Mouse (Mus musculus) lung, postnatal 0 days (tissue): ENCODE results near the gene Cpne5. TPM values are rescaled to one million over a fixed set of nuclear protein-coding genes. Genes with fewer than 3 reads are reported as not detected.

ENCODE experiments used
- ATAC-seq: fragments of 200-750 bp; cut with Nextera tagmentation; 2 replicates; pipeline ENCODE4 v1.8.0; 2017; ENCODE audit warnings: moderate library complexity
- DNase-seq: peaks from one replicate; pipeline ENCODE4 v3.0.0-alpha.2; 2016; ENCODE audit warnings: low spot score
- H3K27ac ChIP-seq: fragments of 300-500 bp; sonication (generic); 2 replicates; pipeline ENCODE4 v1.5.1; 2014; ENCODE audit warnings: antibody characterized with exemption, mild to moderate bottlenecking, low read length, mixed read lengths
- H3K27me3 ChIP-seq: fragments of 300-500 bp; sonication (generic); replicated peaks from 2 replicates; pipeline ENCODE4 v1.6.1; 2014; ENCODE audit warnings: low read length, mixed read lengths; ENCODE audit not compliant: insufficient read depth
- H3K36me3 ChIP-seq: fragments of 300-500 bp; sonication (generic); 2 replicates; pipeline ENCODE4 v1.6.1; 2014; ENCODE audit warnings: low read length, mixed read lengths; ENCODE audit not compliant: insufficient read depth
- H3K4me1 ChIP-seq: fragments of 300-500 bp; sonication (generic); 2 replicates; pipeline ENCODE4 v1.6.1; 2014; ENCODE audit warnings: antibody characterized with exemption, low read depth, low read length, mixed read lengths; ENCODE audit not compliant: insufficient read depth
- H3K4me2 ChIP-seq: fragments of 300-500 bp; sonication (generic); replicated peaks from 2 replicates; pipeline ENCODE4 v1.6.1; 2014; ENCODE audit warnings: low read depth, mild to moderate bottlenecking, low read length, moderate library complexity, mixed read lengths
- H3K4me3 ChIP-seq: fragments of 300-500 bp; sonication (generic); 2 replicates; pipeline ENCODE4 v1.5.1; 2014; ENCODE audit warnings: low read depth, low read length
- H3K9ac ChIP-seq: fragments of 300-500 bp; sonication (generic); replicated peaks from 2 replicates; pipeline ENCODE4 v1.6.1; 2014; ENCODE audit warnings: low read depth, mild to moderate bottlenecking
- H3K9me3 ChIP-seq: fragments of 300-500 bp; sonication (generic); 2 replicates; pipeline ENCODE4 v1.6.1; 2016; ENCODE audit warnings: low read length, mixed read lengths
- CTCF ChIP-seq: IDR thresholded peaks from 2 replicates; pipeline ENCODE4 v1.5.1; 2016; ENCODE audit warnings: antibody characterized with exemption, mild to moderate bottlenecking
- EP300 ChIP-seq: IDR thresholded peaks from 2 replicates; pipeline ENCODE4 v1.6.1; 2016; ENCODE audit warnings: antibody characterized with exemption, mild to moderate bottlenecking, control low read depth
- WGBS: fragments of 180-500 bp; shearing (Covaris S2); extraction: QIAGEN DNeasy Blood & Tissue Kit; methylation state at CpG from one replicate; pipeline ENCODE4 v1.1.7; 2014; 5-methylcytosine and 5-hydroxymethylcytosine counted together
- polyA plus RNA-seq: library from polyadenylated mRNA; unstranded; fragments of >200 nt; fragmentation: Nextera tagmentation; extraction: Ambion mirVana; gene quantifications from 2 replicates; pipeline ENCODE4 v1.2.1, GENCODE M21; 2015

The Cpne5 gene
- polyA plus RNA-seq, 1 experiment from 2014 or later, result 0.57 TPM

GRCm38 (mm10) chr17:29135066-29135465, 102.9 kb downstream of the Cpne5 start:
- H3K27ac ChIP-seq, result no peak overlapping the region
- 46% methylated on average over 5 of the region's 5 CpGs for WGBS

GRCm38 (mm10) chr17:29129341-29129740, 108.6 kb downstream of the Cpne5 start:
- no peak overlapping the region for H3K27ac ChIP-seq
- H3K4me1 ChIP-seq, result no peaks in the 10 kb centered on the region
- TF ChIP-seq EP300 (no peak), CTCF (no peak)
- no peak overlapping the region for H3K9ac ChIP-seq
- H3K4me3 ChIP-seq, result no peak overlapping the region
- no peaks in the 10 kb centered on the region for H3K27me3 ChIP-seq
- H3K4me2 ChIP-seq, result no peak overlapping the region
- ATAC-seq (no peak), DNase-seq (no peak)
- no peaks in the 10 kb centered on the region for H3K36me3 ChIP-seq
- no peaks in the 10 kb centered on the region for H3K9me3 ChIP-seq
- WGBS, result 51% methylated on average over 5 of the region's 5 CpGs

More at GRCm38 (mm10) chr17:29135066-29135465, 102.9 kb downstream of the Cpne5 start:
- Histone ChIP-seq H3K9me3 (no peaks in the 10 kb centered on the region), H3K4me2 (no peak overlapping the region), H3K4me1 (no peaks in the 10 kb centered on the region), H3K27me3 (no peaks in the 10 kb centered on the region), H3K36me3 (no peaks in the 10 kb centered on the region), H3K4me3 (no peak overlapping the region), H3K9ac (no peak overlapping the region)
- TF ChIP-seq CTCF (no peak), EP300 (no peak)
- no peak for DNase-seq
- no peak for ATAC-seq

GRCm38 (mm10) chr17:29126561-29126960, 111.4 kb downstream of the Cpne5 start:
- H3K4me3 ChIP-seq, result no peak overlapping the region
- H3K9ac ChIP-seq, result no peak overlapping the region
- H3K27ac ChIP-seq, result no peak overlapping the region
- no peak overlapping the region for H3K4me2 ChIP-seq
- H3K4me1 ChIP-seq, result no peaks in the 10 kb centered on the region
- H3K36me3 ChIP-seq, result no peaks in the 10 kb centered on the region
- H3K27me3 ChIP-seq, result no peaks in the 10 kb centered on the region
- 92% methylated on average over 3 of the region's 3 CpGs for WGBS
- TF ChIP-seq CTCF (no peak), EP300 (no peak)
- ATAC-seq (no peak), DNase-seq (no peak)
- H3K9me3 ChIP-seq, result no peaks in the 10 kb centered on the region

- H3K4me2 ChIP-seq, result no peak overlapping the region
- no peak overlapping the region for H3K4me3 ChIP-seq
- no peaks in the 10 kb centered on the region for H3K9me3 ChIP-seq
- DNase-seq (peak; percentile 71), ATAC-seq (peak; percentile 83)
- H3K36me3 ChIP-seq, result no peaks in the 10 kb centered on the region
- no peak overlapping the region for H3K9ac ChIP-seq
- H3K27me3 ChIP-seq, result no peaks in the 10 kb centered on the region
- no peak; the same call in 1 of the 2 replicates for TF ChIP-seq EP300
- TF ChIP-seq CTCF, result no peak; the same call in 1 of the 2 replicates
- H3K4me1 ChIP-seq, result no peaks in the 10 kb centered on the region
- WGBS, result 34% methylated on average over 6 of the region's 6 CpGs
- H3K27ac ChIP-seq, result no peak overlapping the region
Observed at GRCm38 (mm10) chr17:29123578-29124174, 114.3 kb downstream of the Cpne5 start.

- Histone ChIP-seq H3K4me3 (no peak overlapping the region), H3K9ac (no peak overlapping the region), H3K27me3 (no peaks in the 10 kb centered on the region), H3K4me2 (no peak overlapping the region), H3K4me1 (no peaks in the 10 kb centered on the region), H3K36me3 (no peaks in the 10 kb centered on the region), H3K9me3 (no peaks in the 10 kb centered on the region), H3K27ac (no peak overlapping the region)
- ATAC-seq (peak; percentile 21; the same call in 1 of the 2 replicates), DNase-seq (no peak)
- TF ChIP-seq EP300 (no peak), CTCF (no peak)
- 22% methylated on average over 6 of the region's 6 CpGs for WGBS
Observed at GRCm38 (mm10) chr17:29122817-29123216, 115.2 kb downstream of the Cpne5 start.

- Histone ChIP-seq H3K4me1 (no peaks in the 10 kb centered on the region), H3K27me3 (no peaks in the 10 kb centered on the region), H3K36me3 (no peaks in the 10 kb centered on the region), H3K9me3 (no peaks in the 10 kb centered on the region), H3K4me2 (no peak overlapping the region), H3K27ac (no peak overlapping the region; the same call in 1 of the 2 replicates), H3K4me3 (no peak overlapping the region), H3K9ac (no peak overlapping the region)
- WGBS, result 56% methylated on average over 12 of the region's 12 CpGs
- DNase-seq (peak; percentile 43), ATAC-seq (peak; percentile 46; the same call in 1 of the 2 replicates)
- TF ChIP-seq CTCF (no peak), EP300 (no peak)
Observed at GRCm38 (mm10) chr17:29120666-29121065, 117.3 kb downstream of the Cpne5 start.

GRCm38 (mm10) chr17:29118057-29118456, 119.9 kb downstream of the Cpne5 start:
- no peak overlapping the region for H3K27ac ChIP-seq
- no peaks in the 10 kb centered on the region for H3K9me3 ChIP-seq
- no peak for TF ChIP-seq CTCF
- TF ChIP-seq EP300, result no peak
- no peak overlapping the region for H3K9ac ChIP-seq
- H3K4me3 ChIP-seq, result no peak overlapping the region
- H3K4me2 ChIP-seq, result no peak overlapping the region
- WGBS, result 49% methylated on average over 5 of the region's 5 CpGs
- no peak for DNase-seq
- H3K36me3 ChIP-seq, result no peaks in the 10 kb centered on the region
- ATAC-seq, result no peak
- H3K27me3 ChIP-seq, result no peaks in the 10 kb centered on the region
- H3K4me1 ChIP-seq, result no peaks in the 10 kb centered on the region
